Mouse (Mus musculus): ENCODE results near the gene Dnajc6.

DNA sequence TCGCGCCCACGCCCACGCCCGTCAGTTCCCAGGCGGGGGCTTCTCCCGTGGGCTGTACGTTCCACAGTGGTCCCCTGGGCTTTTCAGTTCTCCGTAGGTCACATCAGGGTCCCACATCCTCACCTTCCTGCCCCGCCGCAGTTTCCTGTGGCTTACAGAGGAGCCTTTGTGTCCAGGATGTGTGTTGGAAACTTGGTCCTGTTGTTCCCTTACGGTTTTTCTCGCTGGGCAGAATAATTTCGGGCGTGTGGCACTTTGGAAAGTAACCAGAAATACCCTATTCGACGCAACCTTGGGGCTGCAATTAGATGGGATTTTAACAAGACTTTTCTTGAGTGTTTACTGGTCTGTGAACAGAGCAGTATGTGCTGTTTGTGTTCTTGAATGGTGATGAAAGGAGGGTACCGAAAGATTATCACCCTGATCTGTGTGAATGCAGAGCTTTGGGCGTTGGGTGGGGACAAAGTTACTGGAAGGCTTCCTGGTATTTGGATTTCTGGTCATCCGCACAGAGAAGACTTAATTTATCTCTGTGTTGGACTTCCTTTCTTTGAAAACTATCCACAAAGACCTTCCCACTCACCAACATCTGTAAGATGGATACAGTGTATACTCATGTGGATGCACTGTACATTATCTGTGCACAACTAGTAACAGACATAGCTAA is 151.7 kb downstream of the Dnajc6 start:
- TF ChIP-seq POLR2A (IDR thresholded peaks at IDR 0.05; ENCODE audit: borderline replicate concordance, extremely low read depth, low read depth, low read length) (no peak), CTCF (IDR thresholded peaks at IDR 0.05; ENCODE audit: insufficient read depth, low read length) (no peak)

All from lung, adult 2 months (tissue).